Mouse (Mus musculus): ENCODE results near the gene Lypd3. TPM values are rescaled to one million over a fixed set of nuclear protein-coding genes. Genes with fewer than 3 reads are reported as not detected.
"Not testable (repeated sequence)": the region's sequence is repeated elsewhere in the genome, so short reads cannot be mapped to it uniquely, and the experiment has no call there.

The Lypd3 gene
- polyA plus RNA-seq, 1 experiment from 2014 or later = 0.56 TPM

GRCm38 (mm10) chr7:24617763-24618162, 18.6 kb upstream of the Lypd3 start:
- Histone ChIP-seq H3K9me3 (peaks cover 5% of the 10 kb centered on the region; the same call in 1 of the 2 replicates), H3K27me3 (peaks cover 26% of the 10 kb centered on the region), H3K4me2 (no peak overlapping the region), H3K27ac (no peak overlapping the region), H3K4me3 (replicated peaks) (no peak overlapping the region), H3K9ac (no peak overlapping the region), H3K36me3 (replicated peaks) (no peaks in the 10 kb centered on the region), H3K4me1 (peaks cover 1% of the 10 kb centered on the region; the same call in 1 of the 2 replicates)
- 77% methylated on average over 8 of the region's 8 CpGs for WGBS
- ATAC-seq (ENCODE audit: low FRiP score) = no peak

GRCm38 (mm10) chr7:24618374-24618773, 18.0 kb upstream of the Lypd3 start:
- H3K27me3 ChIP-seq = peaks cover 19% of the 10 kb centered on the region
- H3K9me3 ChIP-seq; H3K4me2 ChIP-seq; H3K27ac ChIP-seq; H3K9ac ChIP-seq; ATAC-seq (ENCODE audit: low FRiP score); H3K36me3 ChIP-seq (replicated peaks); H3K4me3 ChIP-seq (replicated peaks); H3K4me1 ChIP-seq: not testable (repeated sequence)
- WGBS = 88% methylated on average over 8 of the region's 8 CpGs

- WGBS = 53% methylated on average over 13 of the region's 13 CpGs
- Histone ChIP-seq H3K9me3 (peaks cover 5% of the 10 kb centered on the region; the same call in 1 of the 2 replicates), H3K9ac (no peak overlapping the region), H3K4me2 (no peak overlapping the region), H3K4me1 (no peaks in the 10 kb centered on the region), H3K27ac (no peak overlapping the region), H3K27me3 (0 out of 2 replicates have a peak, but pooled peaks cover 6% of the 10 kb centered on the region), H3K36me3 (replicated peaks) (no peaks in the 10 kb centered on the region), H3K4me3 (replicated peaks) (no peak overlapping the region)
- no peak for ATAC-seq (ENCODE audit: low FRiP score)
These were observed 16.5 kb upstream of the Lypd3 start for GRCm38 (mm10) chr7:24619671-24620397.

GRCm38 (mm10) chr7:24621193-24621592, 15.2 kb upstream of the Lypd3 start:
- Histone ChIP-seq H3K4me3 (replicated peaks) (no peak overlapping the region), H3K4me1 (0 out of 2 replicates have a peak, but pooled peaks cover 2% of the 10 kb centered on the region), H3K9me3 (peaks cover 5% of the 10 kb centered on the region; the same call in 1 of the 2 replicates), H3K27ac (no peak overlapping the region), H3K36me3 (replicated peaks) (no peaks in the 10 kb centered on the region), H3K4me2 (no peak overlapping the region), H3K27me3 (peaks cover 2% of the 10 kb centered on the region; the same call in 1 of the 2 replicates), H3K9ac (no peak overlapping the region)
- WGBS = 85% methylated on average over 3 of the region's 3 CpGs
- ATAC-seq (ENCODE audit: low FRiP score) = no peak

GRCm38 (mm10) chr7:24622967-24623366, 13.4 kb upstream of the Lypd3 start:
- Histone ChIP-seq H3K4me3 (replicated peaks) (no peak overlapping the region), H3K4me2 (no peak overlapping the region), H3K9me3 (peaks cover 5% of the 10 kb centered on the region; the same call in 1 of the 2 replicates), H3K27me3 (peaks cover 12% of the 10 kb centered on the region; the same call in 1 of the 2 replicates), H3K36me3 (replicated peaks) (no peaks in the 10 kb centered on the region), H3K9ac (no peak overlapping the region), H3K27ac (no peak overlapping the region), H3K4me1 (0 out of 2 replicates have a peak, but pooled peaks cover 2% of the 10 kb centered on the region)
- no peak for ATAC-seq (ENCODE audit: low FRiP score)
- WGBS = 80% methylated on average over 6 of the region's 6 CpGs

- H3K27ac ChIP-seq = no peak overlapping the region
These were observed 7.4 kb upstream of the Lypd3 start for GRCm38 (mm10) chr7:24628685-24629610.

GRCm38 (mm10) chr7:24629672-24630071, 6.7 kb upstream of the Lypd3 start:
- Histone ChIP-seq H3K36me3 (replicated peaks) (no peaks in the 10 kb centered on the region), H3K27ac (no peak overlapping the region), H3K4me1 (peaks cover 11% of the 10 kb centered on the region; the same call in 1 of the 2 replicates), H3K4me2 (no peak overlapping the region), H3K9me3 (no peaks in the 10 kb centered on the region), H3K9ac (no peak overlapping the region), H3K4me3 (replicated peaks) (no peak overlapping the region), H3K27me3 (peaks cover 18% of the 10 kb centered on the region; the same call in 1 of the 2 replicates)
- 68% methylated on average over 4 of the region's 4 CpGs for WGBS
- no peak for ATAC-seq (ENCODE audit: low FRiP score)

More at GRCm38 (mm10) chr7:24628685-24629610, 7.4 kb upstream of the Lypd3 start:
- no peaks in the 10 kb centered on the region for H3K9me3 ChIP-seq
- peak overlapping the region; percentile 57 for H3K4me2 ChIP-seq
- H3K27me3 ChIP-seq = peaks cover 18% of the 10 kb centered on the region; the same call in 1 of the 2 replicates
- H3K4me1 ChIP-seq = peaks cover 11% of the 10 kb centered on the region; the same call in 1 of the 2 replicates
- H3K36me3 ChIP-seq (replicated peaks) = no peaks in the 10 kb centered on the region
- 7% methylated on average over 33 of the region's 33 CpGs for WGBS
- peak overlapping the region; percentile 45 for H3K9ac ChIP-seq
- ATAC-seq (ENCODE audit: low FRiP score) = peak; percentile 89
- H3K4me3 ChIP-seq (replicated peaks) = peak overlapping the region; percentile 33

GRCm38 (mm10) chr7:24630116-24630880, 6.1 kb upstream of the Lypd3 start:
- no peak for ATAC-seq (ENCODE audit: low FRiP score)
- no peak overlapping the region for H3K27ac ChIP-seq
- H3K36me3 ChIP-seq (replicated peaks) = no peaks in the 10 kb centered on the region
- H3K9me3 ChIP-seq = no peaks in the 10 kb centered on the region
- 68% methylated on average over 10 of the region's 10 CpGs for WGBS
- no peak overlapping the region for H3K4me3 ChIP-seq (replicated peaks)
- no peak overlapping the region for H3K4me2 ChIP-seq
- peaks cover 11% of the 10 kb centered on the region; the same call in 1 of the 2 replicates for H3K4me1 ChIP-seq
- H3K27me3 ChIP-seq = peaks cover 18% of the 10 kb centered on the region; the same call in 1 of the 2 replicates
- no peak overlapping the region for H3K9ac ChIP-seq

GRCm38 (mm10) chr7:24637046-24637445, 696 bp downstream of the Lypd3 start:
- Histone ChIP-seq H3K9ac (no peak overlapping the region), H3K4me3 (replicated peaks) (peak overlapping the region; percentile 38), H3K36me3 (replicated peaks) (no peaks in the 10 kb centered on the region), H3K27ac (no peak overlapping the region), H3K4me2 (peak overlapping the region; percentile 81), H3K4me1 (peaks cover 23% of the 10 kb centered on the region), H3K27me3 (peaks cover 64% of the 10 kb centered on the region), H3K9me3 (no peaks in the 10 kb centered on the region)
- peak; percentile 27; the same call in 1 of the 2 replicates for ATAC-seq (ENCODE audit: low FRiP score)
- 2% methylated on average over 18 of the region's 18 CpGs for WGBS

GRCm38 (mm10) chr7:24638026-24638856, 1.9 kb downstream of the Lypd3 start:
- no peaks in the 10 kb centered on the region for H3K9me3 ChIP-seq
- peak overlapping the region; percentile 81 for H3K4me2 ChIP-seq
- 3% methylated on average over 35 of the region's 35 CpGs for WGBS
- H3K9ac ChIP-seq = 0 out of 2 replicates have a peak overlapping the region, but pooled peaks have one; percentile 2
- H3K4me3 ChIP-seq (replicated peaks) = peak overlapping the region; percentile 38
- ATAC-seq (ENCODE audit: low FRiP score) = peak; percentile 50; the same call in 1 of the 2 replicates
- H3K27me3 ChIP-seq = peaks cover 63% of the 10 kb centered on the region
- H3K27ac ChIP-seq = no peak overlapping the region
- peaks cover 23% of the 10 kb centered on the region for H3K4me1 ChIP-seq
- no peaks in the 10 kb centered on the region for H3K36me3 ChIP-seq (replicated peaks)

GRCm38 (mm10) chr7:24640450-24640849, 4.1 kb downstream of the Lypd3 start:
- H3K9ac ChIP-seq = no peak overlapping the region
- H3K9me3 ChIP-seq = no peaks in the 10 kb centered on the region
- H3K27ac ChIP-seq = no peak overlapping the region
- ATAC-seq (ENCODE audit: low FRiP score) = no peak
- no peaks in the 10 kb centered on the region for H3K36me3 ChIP-seq (replicated peaks)
- H3K27me3 ChIP-seq = peaks cover 61% of the 10 kb centered on the region
- peaks cover 23% of the 10 kb centered on the region for H3K4me1 ChIP-seq
- H3K4me2 ChIP-seq = no peak overlapping the region
- 65% methylated on average over 13 of the region's 13 CpGs for WGBS
- H3K4me3 ChIP-seq (replicated peaks) = no peak overlapping the region

Measured in forebrain, embryonic 12.5 days (tissue).